Mouse (Mus musculus): Measurements from ENCODE around the gene 1110017D15Rik.

DNA sequence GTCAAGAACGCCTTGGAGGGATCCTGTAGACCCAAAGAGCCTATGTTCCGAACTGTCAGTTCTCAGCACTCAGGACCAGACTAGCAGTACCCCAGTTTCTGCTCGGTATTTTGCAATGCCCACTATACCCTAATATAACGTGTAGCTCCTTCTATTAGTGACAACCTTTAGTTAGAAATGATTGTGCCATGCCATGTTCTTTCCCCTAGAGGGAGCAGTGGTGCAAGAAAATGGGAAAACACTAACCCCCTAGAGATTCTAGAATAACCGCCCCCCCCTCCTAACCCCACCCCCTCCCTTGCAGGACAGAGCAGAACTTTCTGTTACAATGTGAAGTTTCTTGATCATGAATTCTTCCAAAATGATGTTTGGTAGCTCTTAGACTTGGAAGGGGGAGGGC, 12.8 kb downstream of the 1110017D15Rik start:
- TF ChIP-seq CTCF (IDR thresholded peaks at IDR 0.05; ENCODE audit: extremely low read depth, insufficient read depth, insufficient read length, insufficient replicate concordance) (no peak), POLR2A (IDR thresholded peaks at IDR 0.05; ENCODE audit: low read depth, low read length) (no peak)

Data from spleen, adult 2 months (tissue).